Mouse (Mus musculus): ENCODE data around the gene Rbfox1. TPM values are rescaled to one million over a fixed set of nuclear protein-coding genes. Genes with fewer than 3 reads are reported as not detected.

Gene Rbfox1
- polyA plus RNA-seq, 1 experiment from 2014 or later: 223 TPM

DNA sequence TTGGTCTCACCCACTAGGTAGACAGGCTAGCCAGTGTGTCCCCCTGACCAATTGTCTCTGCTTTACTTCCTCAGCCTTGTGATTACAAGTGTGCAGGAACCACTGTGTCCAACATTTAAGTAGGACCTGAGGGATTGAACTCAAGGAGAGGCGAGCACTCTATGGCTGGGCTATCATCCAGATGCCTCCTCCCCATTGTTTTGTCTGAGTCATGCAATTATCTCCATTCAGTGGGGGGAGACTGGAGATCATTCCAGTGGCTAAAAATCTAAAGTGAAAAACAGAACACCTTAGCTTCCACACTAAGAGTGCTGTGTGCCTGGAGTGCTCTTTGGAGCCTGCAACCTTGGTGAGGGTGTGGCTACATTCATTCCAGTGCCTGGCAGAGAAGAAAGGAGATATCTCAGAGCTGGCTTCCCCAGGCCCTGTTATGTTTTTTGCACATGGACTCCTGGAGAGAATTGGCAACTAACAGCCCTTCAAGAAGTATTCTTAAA, 594.0 kb downstream of the Rbfox1 start:
- Histone ChIP-seq H3K4me1 (peaks cover 14% of the 10 kb centered on the region), H3K4me3 (no peak overlapping the region), H3K36me3 (replicated peaks) (no peaks in the 10 kb centered on the region), H3K9ac (no peak overlapping the region), H3K27me3 (replicated peaks) (no peaks in the 10 kb centered on the region), H3K4me2 (no peak overlapping the region), H3K9me3 (no peaks in the 10 kb centered on the region), H3K27ac (peak overlapping the region; percentile 60)
- ATAC-seq (replicated peaks): no peak
- WGBS: 42% methylated on average over 1 of the region's 1 CpGs

DNA sequence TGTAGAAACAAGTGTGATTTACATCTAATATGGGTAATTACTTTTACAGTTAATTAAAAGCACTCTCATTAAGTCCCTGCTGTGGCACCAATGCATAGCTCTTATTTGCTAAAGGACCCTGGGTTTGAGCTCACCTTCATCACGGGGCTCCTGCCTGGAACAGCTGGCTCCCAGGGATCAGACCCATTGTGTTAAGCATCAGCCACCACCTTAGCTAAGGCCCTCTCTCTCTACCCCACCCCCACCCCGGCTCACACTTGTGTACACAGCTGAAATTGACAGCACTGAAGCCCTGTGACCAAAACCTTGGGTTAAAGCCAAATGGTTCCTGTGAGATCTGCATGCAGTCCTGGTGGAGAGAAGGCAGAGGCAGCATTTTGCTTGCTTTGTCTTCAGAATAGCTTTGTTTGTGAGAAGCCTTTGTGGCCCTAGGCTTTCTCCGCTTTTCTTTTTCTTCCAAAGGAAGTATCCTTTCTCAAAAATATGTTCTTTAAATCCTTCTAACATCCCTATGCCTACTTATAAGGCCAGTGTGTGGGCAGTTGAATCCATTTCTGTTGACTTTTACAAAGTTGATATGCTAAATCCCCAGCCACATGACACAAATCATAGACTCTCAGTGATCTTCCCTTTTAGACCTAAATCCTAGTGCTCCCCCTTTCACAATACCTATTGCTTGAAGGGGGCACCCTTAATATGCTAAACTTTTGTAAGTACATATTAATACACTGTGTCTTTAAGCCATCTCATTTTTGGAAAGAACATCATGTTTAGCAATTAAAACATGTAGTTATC, 594.7 kb downstream of the Rbfox1 start:
- 16% methylated on average over 3 of the region's 3 CpGs for WGBS
- H3K36me3 ChIP-seq (replicated peaks): no peaks in the 10 kb centered on the region
- H3K9ac ChIP-seq: no peak overlapping the region
- H3K4me1 ChIP-seq: peaks cover 14% of the 10 kb centered on the region
- H3K4me3 ChIP-seq: no peak overlapping the region
- no peaks in the 10 kb centered on the region for H3K9me3 ChIP-seq
- peak; percentile 77 for ATAC-seq (replicated peaks)
- H3K27me3 ChIP-seq (replicated peaks): no peaks in the 10 kb centered on the region
- peak overlapping the region; percentile 60 for H3K27ac ChIP-seq
- H3K4me2 ChIP-seq: no peak overlapping the region

DNA sequence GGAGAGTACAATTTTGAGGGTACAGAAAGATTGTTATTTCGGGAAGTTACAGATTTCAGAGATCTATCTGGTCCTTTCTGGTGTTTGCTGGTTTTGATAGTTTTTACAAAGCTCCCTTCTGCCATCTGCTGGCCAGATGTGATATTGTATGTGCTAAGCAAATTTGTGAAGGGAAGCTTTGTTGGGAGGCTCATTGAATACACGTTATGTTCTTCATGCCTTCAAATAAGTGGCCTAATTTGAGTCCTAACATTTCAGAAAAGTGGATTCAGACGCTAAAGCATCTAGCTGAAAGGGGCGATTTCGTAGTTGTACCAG, 595.2 kb downstream of the Rbfox1 start:
- no peak overlapping the region; the same call in 1 of the 2 replicates for H3K27ac ChIP-seq
- H3K4me1 ChIP-seq: peaks cover 14% of the 10 kb centered on the region
- H3K9ac ChIP-seq: no peak overlapping the region
- no peak overlapping the region for H3K4me3 ChIP-seq
- H3K27me3 ChIP-seq (replicated peaks): no peaks in the 10 kb centered on the region
- peak; percentile 40; the same call in 1 of the 2 replicates for ATAC-seq (replicated peaks)
- no peaks in the 10 kb centered on the region for H3K9me3 ChIP-seq
- no peak overlapping the region for H3K4me2 ChIP-seq
- 7% methylated on average over 5 of the region's 5 CpGs for WGBS
- no peaks in the 10 kb centered on the region for H3K36me3 ChIP-seq (replicated peaks)

DNA sequence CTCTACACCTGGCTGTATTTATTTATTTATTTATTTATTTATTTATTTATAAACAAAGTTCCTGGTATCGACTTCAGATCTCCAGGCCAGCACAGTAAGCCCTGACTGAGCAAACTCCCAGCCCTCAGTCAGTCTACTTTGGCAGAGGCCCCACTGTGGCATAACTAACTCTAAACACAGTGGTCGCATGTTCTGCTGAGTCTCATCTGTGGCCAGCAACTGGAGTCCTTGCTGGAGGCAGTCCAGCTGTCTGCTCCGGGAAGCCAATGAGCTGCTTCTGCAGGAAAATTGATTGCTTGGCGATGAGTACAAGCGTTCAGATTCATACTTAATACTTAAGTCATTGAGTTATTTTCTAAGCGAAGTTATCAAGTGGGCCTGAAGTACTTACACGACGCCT, 598.5 kb downstream of the Rbfox1 start:
- Histone ChIP-seq H3K4me1 (peaks cover 14% of the 10 kb centered on the region), H3K4me2 (no peak overlapping the region), H3K36me3 (replicated peaks) (no peaks in the 10 kb centered on the region), H3K9me3 (no peaks in the 10 kb centered on the region), H3K4me3 (no peak overlapping the region), H3K9ac (no peak overlapping the region), H3K27me3 (replicated peaks) (no peaks in the 10 kb centered on the region), H3K27ac (no peak overlapping the region)
- ATAC-seq (replicated peaks): no peak
- WGBS: 77% methylated on average over 8 of the region's 8 CpGs

DNA sequence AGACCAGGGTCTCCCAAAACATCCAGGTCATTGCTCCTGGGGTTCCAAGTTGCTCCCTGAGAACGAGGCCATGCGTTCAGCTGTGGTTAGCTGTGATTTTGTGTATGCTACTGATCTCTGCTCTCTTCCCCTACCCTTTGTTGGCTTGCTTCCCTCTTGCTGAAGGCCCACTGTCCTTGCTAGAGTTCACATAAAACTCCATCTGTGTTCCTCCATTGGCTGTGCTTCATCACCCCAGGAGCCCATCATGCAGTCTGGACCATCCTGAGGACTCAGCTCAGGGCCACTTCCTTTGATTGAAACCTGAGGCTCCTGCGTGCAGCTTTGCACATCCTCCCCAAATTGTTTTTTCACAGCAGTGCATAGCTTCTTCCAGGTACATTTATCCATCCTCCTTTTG, 600.5 kb downstream of the Rbfox1 start:
- no peaks in the 10 kb centered on the region for H3K4me1 ChIP-seq
- ATAC-seq (replicated peaks): no peak
- 84% methylated on average over 3 of the region's 3 CpGs for WGBS
- H3K36me3 ChIP-seq (replicated peaks): no peaks in the 10 kb centered on the region
- H3K9ac ChIP-seq: no peak overlapping the region
- no peaks in the 10 kb centered on the region for H3K27me3 ChIP-seq (replicated peaks)
- H3K9me3 ChIP-seq: no peaks in the 10 kb centered on the region
- no peak overlapping the region for H3K4me3 ChIP-seq
- no peak overlapping the region for H3K27ac ChIP-seq
- no peak overlapping the region for H3K4me2 ChIP-seq

DNA sequence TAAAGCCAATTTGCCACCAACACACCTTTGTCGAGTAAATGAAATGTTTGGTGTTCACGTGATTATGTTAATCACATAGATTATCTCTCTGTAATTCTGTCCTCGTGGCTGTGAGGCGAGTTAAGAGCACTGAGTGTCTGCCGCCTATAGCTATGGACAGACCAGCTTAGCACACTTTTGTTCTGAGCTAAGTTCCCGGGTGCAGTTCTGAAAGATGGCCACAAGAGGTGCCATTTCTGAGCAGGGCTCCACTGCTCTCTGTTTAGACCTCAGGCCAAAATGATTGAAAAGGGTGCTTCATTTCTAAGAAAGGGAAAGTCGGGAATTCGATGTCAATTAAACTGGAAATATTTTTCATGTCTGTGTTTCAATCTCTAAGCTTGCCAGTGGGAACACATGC, 617.1 kb downstream of the Rbfox1 start:
- peaks cover 7% of the 10 kb centered on the region for H3K4me1 ChIP-seq
- no peak overlapping the region for H3K27ac ChIP-seq
- H3K27me3 ChIP-seq (replicated peaks): no peaks in the 10 kb centered on the region
- no peaks in the 10 kb centered on the region for H3K9me3 ChIP-seq
- H3K36me3 ChIP-seq (replicated peaks): no peaks in the 10 kb centered on the region
- no peak for ATAC-seq (replicated peaks)
- 24% methylated on average over 8 of the region's 8 CpGs for WGBS
- no peak overlapping the region for H3K9ac ChIP-seq
- no peak overlapping the region for H3K4me2 ChIP-seq
- H3K4me3 ChIP-seq: no peak overlapping the region

DNA sequence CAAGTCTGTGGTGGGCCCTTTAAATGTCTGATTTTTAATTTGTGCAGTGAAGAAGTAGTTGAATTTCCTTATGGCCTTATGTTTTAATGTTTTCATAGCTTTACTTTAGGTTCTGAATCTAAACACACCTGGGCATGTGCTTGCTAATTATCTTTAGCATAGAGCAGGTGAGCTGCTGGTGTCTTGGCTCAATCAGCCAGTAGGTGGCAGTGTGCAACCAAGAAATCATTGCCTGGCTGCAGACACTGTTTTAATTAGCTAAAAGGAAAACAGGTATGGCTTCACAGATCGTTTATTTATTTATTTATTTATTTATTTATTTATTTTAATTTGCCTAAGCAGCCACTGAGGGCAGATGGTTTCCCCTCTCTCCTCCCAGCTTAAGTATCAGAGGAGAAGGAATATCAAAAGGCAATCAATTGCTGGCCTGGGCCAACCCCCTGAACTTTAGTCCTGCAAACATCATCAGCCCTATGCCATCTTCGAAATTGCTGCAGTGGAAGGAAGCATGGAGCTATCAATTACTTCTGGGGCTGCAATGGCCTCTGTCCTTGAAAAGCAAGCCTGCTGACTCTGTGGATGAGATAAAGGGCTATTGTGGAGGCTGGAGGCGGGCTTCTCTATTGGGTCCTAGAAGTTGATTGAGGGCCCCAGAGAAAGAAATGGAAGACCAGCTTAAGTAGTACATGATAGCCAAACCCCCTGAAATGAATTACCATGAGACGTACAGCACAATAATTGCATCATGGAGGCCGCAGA, 618.6 kb downstream of the Rbfox1 start:
- Histone ChIP-seq H3K4me1 (peaks cover 7% of the 10 kb centered on the region), H3K27ac (0 out of 2 replicates have a peak overlapping the region, but pooled peaks have one; percentile 17), H3K36me3 (replicated peaks) (no peaks in the 10 kb centered on the region), H3K4me2 (no peak overlapping the region), H3K27me3 (replicated peaks) (no peaks in the 10 kb centered on the region), H3K4me3 (no peak overlapping the region), H3K9ac (no peak overlapping the region), H3K9me3 (no peaks in the 10 kb centered on the region)
- WGBS: 60% methylated on average over 5 of the region's 5 CpGs
- ATAC-seq (replicated peaks): no peak; the same call in 1 of the 2 replicates

DNA sequence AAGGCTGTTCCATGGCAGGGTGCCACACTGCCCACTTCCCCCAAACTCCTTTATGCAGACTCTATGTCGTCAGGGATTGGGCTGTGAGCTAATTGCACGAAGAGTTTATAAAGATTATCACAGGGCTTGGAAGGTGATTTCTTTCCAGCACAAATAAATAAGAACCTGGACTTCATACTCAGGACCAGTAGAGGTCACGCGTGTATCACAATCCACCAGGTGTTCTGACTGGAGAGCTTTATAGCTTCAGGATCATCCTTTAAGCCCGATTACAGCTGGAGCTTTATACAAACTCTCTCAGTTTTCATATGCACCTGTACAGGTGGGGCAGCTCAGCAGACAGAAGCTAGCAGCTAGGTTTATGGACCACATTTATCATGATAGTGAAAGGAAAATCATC, 623.8 kb downstream of the Rbfox1 start:
- no peaks in the 10 kb centered on the region for H3K36me3 ChIP-seq (replicated peaks)
- H3K4me1 ChIP-seq: no peaks in the 10 kb centered on the region
- H3K9me3 ChIP-seq: no peaks in the 10 kb centered on the region
- no peaks in the 10 kb centered on the region for H3K27me3 ChIP-seq (replicated peaks)
- no peak for ATAC-seq (replicated peaks)
- no peak overlapping the region for H3K27ac ChIP-seq
- 72% methylated on average over 5 of the region's 5 CpGs for WGBS
- H3K4me2 ChIP-seq: no peak overlapping the region
- no peak overlapping the region for H3K9ac ChIP-seq
- H3K4me3 ChIP-seq: no peak overlapping the region

DNA sequence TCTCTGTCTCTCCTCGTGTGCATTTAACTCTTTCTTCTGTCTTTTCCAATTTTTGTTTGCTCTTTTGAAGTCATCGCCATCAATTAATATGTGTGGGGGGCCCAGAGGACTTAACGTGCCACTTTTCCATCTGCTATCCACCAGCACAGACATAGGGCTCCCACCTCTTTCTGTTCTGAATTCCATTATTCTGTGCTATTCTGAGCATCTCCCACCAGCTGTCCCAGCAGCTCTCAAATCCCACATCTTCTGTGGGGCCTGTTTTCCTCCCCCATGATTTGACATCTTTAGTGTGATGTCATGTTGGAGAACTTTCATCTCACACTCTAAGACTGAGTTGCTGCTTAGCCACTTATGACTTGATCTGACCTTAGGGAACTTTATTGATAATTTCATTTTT, 634.3 kb downstream of the Rbfox1 start:
- Histone ChIP-seq H3K9me3 (no peaks in the 10 kb centered on the region), H3K9ac (no peak overlapping the region), H3K27ac (no peak overlapping the region), H3K4me1 (no peaks in the 10 kb centered on the region), H3K36me3 (replicated peaks) (no peaks in the 10 kb centered on the region), H3K4me2 (no peak overlapping the region), H3K4me3 (no peak overlapping the region), H3K27me3 (replicated peaks) (no peaks in the 10 kb centered on the region)
- ATAC-seq (replicated peaks): no peak
- WGBS: 84% methylated on average over 3 of the region's 3 CpGs

DNA sequence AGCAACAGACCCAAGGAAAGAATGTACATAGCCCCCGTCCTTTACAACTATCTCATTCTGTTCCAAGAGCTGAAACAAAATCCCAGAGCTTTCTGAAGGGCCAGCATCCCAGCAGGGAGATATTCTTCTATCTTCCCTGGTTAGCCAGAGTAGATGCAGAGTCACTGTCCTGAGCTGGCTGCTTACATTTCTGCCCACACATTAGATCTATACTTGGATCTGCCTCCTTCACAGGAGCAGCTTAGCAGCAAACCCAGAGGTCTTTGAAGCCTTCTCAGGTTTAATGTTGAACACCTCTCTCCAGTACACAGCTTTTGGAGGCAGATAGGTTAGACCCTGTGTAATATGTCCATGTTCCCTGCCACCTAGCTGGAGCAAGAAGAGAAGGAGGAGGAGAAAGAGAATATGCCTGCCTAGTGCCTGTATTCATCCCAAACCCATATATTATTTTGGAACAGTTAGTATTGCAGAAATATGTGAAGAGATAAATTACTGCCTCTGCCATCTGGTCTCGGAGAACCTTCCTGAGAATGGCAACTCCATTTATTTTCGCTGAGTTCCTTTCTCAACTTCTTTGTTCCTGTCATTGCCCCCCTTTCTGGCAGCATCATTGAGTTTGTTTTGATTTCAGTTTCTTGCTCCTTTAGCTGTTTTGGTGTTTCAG, 640.5 kb downstream of the Rbfox1 start:
- H3K36me3 ChIP-seq (replicated peaks): no peaks in the 10 kb centered on the region
- no peak overlapping the region for H3K4me3 ChIP-seq
- H3K27me3 ChIP-seq (replicated peaks): no peaks in the 10 kb centered on the region
- no peak overlapping the region for H3K4me2 ChIP-seq
- WGBS: 85% methylated on average over 3 of the region's 3 CpGs
- no peak overlapping the region for H3K27ac ChIP-seq
- 0 out of 2 replicates have a peak, but pooled peaks cover 5% of the 10 kb centered on the region for H3K4me1 ChIP-seq
- no peak overlapping the region for H3K9ac ChIP-seq
- ATAC-seq (replicated peaks): no peak
- H3K9me3 ChIP-seq: no peaks in the 10 kb centered on the region

DNA sequence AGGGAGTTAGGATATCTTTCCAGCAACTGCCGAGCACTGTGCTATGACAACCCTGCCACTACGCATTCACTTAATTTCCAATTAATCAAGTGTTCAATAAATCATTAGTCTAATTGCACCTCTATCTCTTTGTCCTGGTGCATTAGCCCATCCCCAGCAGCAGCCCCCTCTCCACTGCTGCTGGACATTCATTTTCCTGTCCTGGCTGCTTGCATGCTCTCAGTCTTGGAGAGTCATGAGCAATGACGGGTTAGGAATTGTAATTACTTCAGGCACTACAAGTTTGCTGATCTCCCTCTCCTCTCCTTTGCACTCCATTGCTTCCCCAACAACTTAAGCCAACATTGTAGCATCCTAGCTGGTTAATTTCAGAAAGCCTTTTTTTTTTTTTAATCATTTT, 646.3 kb downstream of the Rbfox1 start:
- Histone ChIP-seq H3K27me3 (replicated peaks) (no peaks in the 10 kb centered on the region), H3K9me3 (no peaks in the 10 kb centered on the region), H3K9ac (no peak overlapping the region), H3K4me3 (no peak overlapping the region), H3K27ac (no peak overlapping the region), H3K36me3 (replicated peaks) (no peaks in the 10 kb centered on the region), H3K4me2 (no peak overlapping the region), H3K4me1 (peaks cover 14% of the 10 kb centered on the region; the same call in 1 of the 2 replicates)
- ATAC-seq (replicated peaks): no peak
- 56% methylated on average over 3 of the region's 3 CpGs for WGBS
